Mouse (Mus musculus) erythroblast, adult 5-6 weeks (primary cell): Measurements from ENCODE around the gene Stat2. TPM values are rescaled to one million over a fixed set of nuclear protein-coding genes. Genes with fewer than 3 reads are reported as not detected.
A peak's percentile ranks its signal among the peaks of the same experiment; 100 is the strongest.

Experiments used
- ATAC-seq: replicated peaks from 2 replicates; pipeline ENCODE4 v1.8.0; 2016; ENCODE audit warnings: moderate number of reproducible peaks, mild to moderate bottlenecking, moderate TSS enrichment, inconsistent platforms; ENCODE audit not compliant: poor library complexity, low FRiP score, severe bottlenecking
- total RNA-seq, 2 experiments: library from RNA; stranded (forward) in 1 of 2; stranded (reverse) in 1 of 2; fragments of 150-400 nt in 1 of 2; fragments of 200-764, 138-1000 nt in 1 of 2; gene quantifications; 2 replicates each; pipeline versions ENCODE4 v1.2.3 to v1.2.4; 2015 to 2017; ENCODE audit warnings: low replicate concordance in 2 of 2

The Stat2 gene
- total RNA-seq, 2 experiments from 2014 or later = 14.8 to 16.0 TPM

DNA sequence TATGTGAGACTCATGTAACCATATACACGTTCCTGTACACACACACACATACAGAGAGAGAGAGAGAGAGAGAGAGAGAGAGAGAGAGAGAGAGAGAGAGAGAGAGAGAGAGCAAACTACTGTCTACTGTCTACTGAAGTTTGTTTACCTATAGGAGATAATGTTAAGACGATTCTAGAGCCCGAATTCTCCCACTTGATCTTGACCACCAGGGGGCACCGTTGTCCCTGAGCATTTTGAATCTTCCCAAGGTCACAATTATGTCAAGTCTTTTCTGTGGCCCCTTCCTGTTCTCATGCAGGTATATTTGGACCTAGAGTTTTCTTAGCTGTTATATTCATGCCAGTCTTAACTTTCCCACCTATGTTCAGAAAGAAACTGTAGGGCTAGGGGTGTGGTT, 65.2 kb downstream of the Stat2 start:
- peak; percentile 57 for ATAC-seq

DNA sequence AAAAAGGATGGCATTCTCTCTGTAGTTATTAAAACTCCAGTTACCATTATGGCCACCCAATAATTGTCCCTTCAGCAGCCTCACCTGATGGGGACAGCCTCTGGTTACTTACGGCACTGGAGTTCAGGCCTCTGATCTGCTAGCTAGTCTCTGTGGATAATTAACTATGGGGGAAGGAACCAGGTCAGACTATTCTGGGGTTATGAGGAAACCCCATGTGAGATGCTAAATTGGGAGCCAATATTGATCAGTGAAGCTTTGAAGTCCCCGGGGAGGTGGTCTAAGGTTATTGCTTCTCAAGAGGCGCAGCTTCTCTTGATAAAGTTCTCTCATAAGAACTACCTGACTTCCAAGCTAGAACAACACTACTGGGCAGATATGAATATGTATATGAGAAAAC, 65.8 kb downstream of the Stat2 start:
- ATAC-seq = no peak

GRCm38 (mm10) chr10:128336597-128336996, 66.2 kb downstream of the Stat2 start:
- peak; percentile 33 for ATAC-seq

- peak; percentile 77 for ATAC-seq
Observed at GRCm38 (mm10) chr10:128337306-128338181, 67.2 kb downstream of the Stat2 start, which contains the start of gene Cs. TSS of gene Cs (plus strand) at chr10:128337734.

- 0 out of 2 replicates have a peak, but pooled peaks have one; percentile 7 for ATAC-seq
Observed at GRCm38 (mm10) chr10:128338415-128338814, 68.1 kb downstream of the Stat2 start.

DNA sequence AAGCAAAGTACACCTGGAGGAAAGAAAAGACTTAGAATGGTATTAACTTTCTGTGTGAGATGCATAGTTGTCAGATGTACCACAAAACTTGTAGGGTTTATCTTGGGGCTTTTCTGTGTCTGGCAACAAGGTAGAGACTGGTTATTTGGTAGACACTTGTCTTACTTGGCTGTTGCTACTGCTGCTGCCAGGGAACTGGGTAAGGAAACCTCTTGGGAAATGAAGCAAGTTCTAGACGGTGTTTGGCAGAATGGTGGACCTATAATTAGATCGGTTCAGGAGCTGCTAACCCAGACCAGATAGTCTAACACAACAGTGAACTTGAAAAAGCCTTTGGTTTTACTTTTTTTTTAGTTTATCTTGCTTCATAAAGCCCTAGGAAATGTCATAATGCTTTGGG, 68.6 kb downstream of the Stat2 start:
- no peak for ATAC-seq

DNA sequence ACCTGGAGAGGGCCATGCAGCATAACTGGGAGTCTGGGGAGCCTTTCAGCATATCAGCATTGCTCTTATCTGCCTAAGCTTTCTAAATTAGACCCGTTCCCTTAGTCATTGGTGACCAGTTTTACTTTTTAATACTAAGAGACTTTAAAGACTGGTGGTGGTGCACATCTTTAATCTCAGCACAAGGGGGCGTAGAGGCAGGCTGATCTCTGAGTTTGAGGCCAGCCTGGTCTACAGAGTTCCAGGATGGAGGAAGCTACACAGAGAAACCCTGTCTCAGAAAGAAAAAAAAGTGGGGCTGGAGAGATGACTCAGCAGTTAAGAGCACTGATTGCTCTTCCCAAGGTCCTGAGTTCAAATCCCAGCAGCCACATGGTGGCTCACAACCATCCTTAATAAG, 69.9 kb downstream of the Stat2 start:
- no peak for ATAC-seq

Other genes with a start within 250 kb of the Stat2 start
- 219 and 262 TPM in 2 replicates for gene Naca, start 235.0 kb upstream of the Stat2 start, total RNA-seq (2015; ENCODE audit: low replicate concordance)
- 350 and 361 TPM in 2 replicates for gene Naca, start 235.0 kb upstream of the Stat2 start, total RNA-seq (2017; ENCODE audit: low replicate concordance)
- 44.0 and 46.6 TPM in 2 replicates for gene Ptges3, start 211.6 kb upstream of the Stat2 start, total RNA-seq (2015; ENCODE audit: low replicate concordance)
- gene Ptges3, start 211.6 kb upstream of the Stat2 start, total RNA-seq (2017; ENCODE audit: low replicate concordance) = 65.1 and 65.8 TPM in 2 replicates
- gene Atp5b, start 187.3 kb upstream of the Stat2 start, total RNA-seq (2015; ENCODE audit: low replicate concordance) = 477 and 544 TPM in 2 replicates
- gene Atp5b, start 187.3 kb upstream of the Stat2 start, total RNA-seq (2017; ENCODE audit: low replicate concordance) = 410 and 537 TPM in 2 replicates
- 80.3 and 86.5 TPM in 2 replicates for gene Baz2a, start 179.0 kb upstream of the Stat2 start, total RNA-seq (2015; ENCODE audit: low replicate concordance)
- 71.0 and 73.5 TPM in 2 replicates for gene Baz2a, start 179.0 kb upstream of the Stat2 start, total RNA-seq (2017; ENCODE audit: low replicate concordance)
- gene Rbms2, start 90.3 kb upstream of the Stat2 start, total RNA-seq (2015; ENCODE audit: low replicate concordance) = 1.9 and 5.0 TPM in 2 replicates
- gene Rbms2, start 90.3 kb upstream of the Stat2 start, total RNA-seq (2017; ENCODE audit: low replicate concordance) = 0.51 and 6.8 TPM in 2 replicates
- gene Gls2, start 76.1 kb upstream of the Stat2 start, total RNA-seq (2015; ENCODE audit: low replicate concordance) = 3.8 TPM in 2 replicates
- 0.60 and 0.84 TPM in 2 replicates for gene Gls2, start 76.1 kb upstream of the Stat2 start, total RNA-seq (2017; ENCODE audit: low replicate concordance)
- gene Spryd4, start 58.8 kb upstream of the Stat2 start, total RNA-seq (2015; ENCODE audit: low replicate concordance) = 6.3 and 6.7 TPM in 2 replicates
- 1.4 and 3.1 TPM in 2 replicates for gene Spryd4, start 58.8 kb upstream of the Stat2 start, total RNA-seq (2017; ENCODE audit: low replicate concordance)
- gene Mip, start 44.7 kb upstream of the Stat2 start, total RNA-seq (2015; ENCODE audit: low replicate concordance) = not detected in 2 replicates
- 0.84 and 0.85 TPM in 2 replicates for gene Mip, start 44.7 kb upstream of the Stat2 start, total RNA-seq (2017; ENCODE audit: low replicate concordance)
- 4.0 and 6.3 TPM in 2 replicates for gene Timeless, start 38.5 kb upstream of the Stat2 start, total RNA-seq (2015; ENCODE audit: low replicate concordance)
- gene Timeless, start 38.5 kb upstream of the Stat2 start, total RNA-seq (2017; ENCODE audit: low replicate concordance) = 39.4 and 44.5 TPM in 2 replicates
- gene Apon, start 16.5 kb upstream of the Stat2 start, total RNA-seq (2015; ENCODE audit: low replicate concordance) = 1.7 TPM in 1 of 2 replicates, not detected in the other
- 1.5 TPM in 1 of 2 replicates, not detected in the other for gene Apon, start 16.5 kb upstream of the Stat2 start, total RNA-seq (2017; ENCODE audit: low replicate concordance)
- gene Apof, start 1.9 kb upstream of the Stat2 start, total RNA-seq (2015; ENCODE audit: low replicate concordance) = not detected in 2 replicates
- not detected in 2 replicates for gene Apof, start 1.9 kb upstream of the Stat2 start, total RNA-seq (2017; ENCODE audit: low replicate concordance)
- gene Il23a, start 28.2 kb downstream of the Stat2 start, total RNA-seq (2015; ENCODE audit: low replicate concordance) = not detected in 2 replicates
- not detected in 2 replicates for gene Il23a, start 28.2 kb downstream of the Stat2 start, total RNA-seq (2017; ENCODE audit: low replicate concordance)
- 7.9 and 8.8 TPM in 2 replicates for gene Pan2, start 32.8 kb downstream of the Stat2 start, total RNA-seq (2015; ENCODE audit: low replicate concordance)
- gene Pan2, start 32.8 kb downstream of the Stat2 start, total RNA-seq (2017; ENCODE audit: low replicate concordance) = 7.5 and 8.9 TPM in 2 replicates
- gene Cnpy2, start 51.9 kb downstream of the Stat2 start, total RNA-seq (2015; ENCODE audit: low replicate concordance) = 30.7 and 48.6 TPM in 2 replicates
- gene Cnpy2, start 51.9 kb downstream of the Stat2 start, total RNA-seq (2017; ENCODE audit: low replicate concordance) = 15.5 and 38.3 TPM in 2 replicates
- 60.5 and 67.5 TPM in 2 replicates for gene Cs, start 67.2 kb downstream of the Stat2 start, total RNA-seq (2015; ENCODE audit: low replicate concordance)
- gene Cs, start 67.2 kb downstream of the Stat2 start, total RNA-seq (2017; ENCODE audit: low replicate concordance) = 26.2 and 30.6 TPM in 2 replicates
- gene Coq10a, start 98.4 kb downstream of the Stat2 start, total RNA-seq (2015; ENCODE audit: low replicate concordance) = 1.9 and 5.6 TPM in 2 replicates
- gene Coq10a, start 98.4 kb downstream of the Stat2 start, total RNA-seq (2017; ENCODE audit: low replicate concordance) = 2.8 and 3.2 TPM in 2 replicates
- 7.7 and 30.0 TPM in 2 replicates for gene Ankrd52, start 106.6 kb downstream of the Stat2 start, total RNA-seq (2015; ENCODE audit: low replicate concordance)
- gene Ankrd52, start 106.6 kb downstream of the Stat2 start, total RNA-seq (2017; ENCODE audit: low replicate concordance) = 2.9 and 3.5 TPM in 2 replicates
- gene Slc39a5, start 130.7 kb downstream of the Stat2 start, total RNA-seq (2015; ENCODE audit: low replicate concordance) = not detected in 2 replicates
- not detected in 2 replicates for gene Slc39a5, start 130.7 kb downstream of the Stat2 start, total RNA-seq (2017; ENCODE audit: low replicate concordance)
- gene Nabp2, start 140.9 kb downstream of the Stat2 start, total RNA-seq (2015; ENCODE audit: low replicate concordance) = 11.1 and 20.1 TPM in 2 replicates
- 7.4 and 15.2 TPM in 2 replicates for gene Nabp2, start 140.9 kb downstream of the Stat2 start, total RNA-seq (2017; ENCODE audit: low replicate concordance)
- gene Rnf41, start 141.1 kb downstream of the Stat2 start, total RNA-seq (2015; ENCODE audit: low replicate concordance) = 2.9 and 4.6 TPM in 2 replicates
- gene Rnf41, start 141.1 kb downstream of the Stat2 start, total RNA-seq (2017; ENCODE audit: low replicate concordance) = 2.9 and 3.3 TPM in 2 replicates
- 22.1 and 31.6 TPM in 2 replicates for gene Smarcc2, start 188.7 kb downstream of the Stat2 start, total RNA-seq (2015; ENCODE audit: low replicate concordance)
- 29.0 and 34.7 TPM in 2 replicates for gene Smarcc2, start 188.7 kb downstream of the Stat2 start, total RNA-seq (2017; ENCODE audit: low replicate concordance)
- 410 and 475 TPM in 2 replicates for gene Myl6, start 223.6 kb downstream of the Stat2 start, total RNA-seq (2015; ENCODE audit: low replicate concordance)
- gene Myl6, start 223.6 kb downstream of the Stat2 start, total RNA-seq (2017; ENCODE audit: low replicate concordance) = 558 TPM in 2 replicates
- 5.4 TPM in 1 of 2 replicates, not detected in the other for gene Myl6b, start 228.1 kb downstream of the Stat2 start, total RNA-seq (2015; ENCODE audit: low replicate concordance)
- 0.85 TPM in 1 of 2 replicates, not detected in the other for gene Myl6b, start 228.1 kb downstream of the Stat2 start, total RNA-seq (2017; ENCODE audit: low replicate concordance)